Mouse (Mus musculus): ENCODE measurements around the gene Ccdc125. TPM values are rescaled to one million over a fixed set of nuclear protein-coding genes. Genes with fewer than 3 reads are reported as not detected.

The Ccdc125 gene
- 1 to 10 TPM; 1.2 to 1.6 TPM for total RNA-seq (2021)

DNA sequence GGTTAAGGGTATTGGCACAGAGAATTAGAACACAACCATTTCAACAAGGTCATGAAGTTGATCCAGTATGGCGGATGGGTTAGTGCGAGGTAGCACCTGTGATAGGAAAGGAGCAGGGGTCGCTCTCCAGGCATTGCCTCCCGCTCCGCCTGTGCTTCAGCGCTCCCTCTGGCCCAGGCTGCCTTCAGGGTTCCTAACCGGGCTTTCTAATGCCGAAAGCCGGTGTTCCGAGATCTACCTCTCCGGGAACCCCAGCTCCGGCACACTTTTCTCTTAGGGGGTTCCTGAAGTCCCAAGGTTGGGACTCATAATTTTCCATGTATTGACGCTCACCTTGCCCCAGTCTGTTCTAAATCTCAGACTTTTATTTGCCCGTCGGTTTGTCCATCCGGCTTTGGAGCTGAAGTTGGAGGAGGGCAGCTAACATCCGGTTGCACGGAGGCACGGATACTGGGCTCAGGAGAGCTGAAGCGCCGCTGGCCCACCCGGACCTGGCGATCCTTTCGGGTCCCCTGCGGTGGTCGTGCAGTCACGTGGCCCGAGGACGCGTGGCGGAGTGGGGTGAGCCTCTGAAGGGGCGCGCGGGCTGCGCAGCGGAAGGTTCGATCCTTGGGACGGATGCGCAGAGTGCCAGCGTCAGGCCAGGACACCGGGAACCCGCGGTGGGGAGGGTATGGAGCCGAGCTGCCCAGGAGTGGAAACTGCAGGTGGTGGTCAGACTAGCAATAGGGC, at the start of gene Ccdc125:
Gene Ccdc125 (plus strand): TSS at position 427 of the 732 bp plus-strand sequence.
- DNase-seq: peak; percentile 37

DNA sequence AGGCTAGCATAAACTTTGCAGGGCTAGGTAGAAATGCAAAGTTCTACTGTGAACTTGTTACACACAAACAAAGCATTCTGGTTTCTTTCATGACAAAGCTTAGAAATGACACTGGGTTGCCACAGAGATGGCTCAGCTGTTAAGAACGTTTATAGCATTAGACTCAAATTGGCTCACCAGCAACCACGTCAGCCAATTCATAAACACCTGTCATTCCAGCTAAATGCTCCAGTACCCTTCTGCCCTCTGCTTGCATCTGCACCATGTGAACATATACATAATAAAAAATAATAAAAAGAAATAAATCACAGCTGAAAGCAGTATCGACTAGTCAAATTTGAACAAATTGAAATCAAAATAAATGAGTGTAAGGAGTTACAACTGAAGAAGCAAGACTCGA, 47.3 kb upstream of the Ccdc125 start:
- DNase-seq: no peak

- DNase-seq: no peak
Observed at GRCm38 (mm10) chr13:100634106-100634691, 35.3 kb upstream of the Ccdc125 start.

DNA sequence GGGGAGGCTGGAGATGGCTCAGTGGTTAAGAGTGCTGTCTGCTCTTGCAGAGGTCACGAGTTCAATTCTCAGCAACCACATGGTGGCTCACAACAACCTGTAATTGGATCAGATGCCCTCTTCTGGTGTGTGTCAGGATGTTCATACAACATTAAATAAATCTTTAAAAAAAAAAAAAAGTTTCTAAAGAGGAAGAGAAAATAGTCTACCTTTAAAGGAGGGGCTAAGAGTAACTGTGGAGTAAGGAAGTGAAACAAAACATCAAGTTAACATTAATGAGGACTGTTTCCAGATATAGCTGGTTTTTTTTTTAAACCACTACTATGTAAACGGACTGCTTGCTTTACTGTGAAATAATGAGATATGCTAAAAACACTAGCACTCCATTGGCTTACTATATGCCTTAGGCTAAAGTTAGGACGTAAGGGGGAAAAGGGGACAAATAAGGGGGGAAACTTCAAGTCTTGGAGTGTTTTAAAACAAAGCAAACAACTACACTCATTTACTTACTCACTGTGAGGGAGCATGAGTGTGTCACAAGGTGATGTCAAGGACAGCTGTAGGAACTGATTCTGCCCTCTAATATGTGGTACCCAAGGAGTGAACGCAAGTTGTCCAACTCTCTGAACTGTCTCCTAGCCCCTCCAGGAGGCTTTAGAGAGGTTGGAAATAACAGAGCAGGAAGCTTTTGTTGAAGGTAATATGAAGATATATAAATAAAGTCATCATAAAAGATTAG, 26.9 kb upstream of the Ccdc125 start:
- DNase-seq: no peak

- DNase-seq: no peak
Observed at GRCm38 (mm10) chr13:100648223-100648622, 21.3 kb upstream of the Ccdc125 start.

DNA sequence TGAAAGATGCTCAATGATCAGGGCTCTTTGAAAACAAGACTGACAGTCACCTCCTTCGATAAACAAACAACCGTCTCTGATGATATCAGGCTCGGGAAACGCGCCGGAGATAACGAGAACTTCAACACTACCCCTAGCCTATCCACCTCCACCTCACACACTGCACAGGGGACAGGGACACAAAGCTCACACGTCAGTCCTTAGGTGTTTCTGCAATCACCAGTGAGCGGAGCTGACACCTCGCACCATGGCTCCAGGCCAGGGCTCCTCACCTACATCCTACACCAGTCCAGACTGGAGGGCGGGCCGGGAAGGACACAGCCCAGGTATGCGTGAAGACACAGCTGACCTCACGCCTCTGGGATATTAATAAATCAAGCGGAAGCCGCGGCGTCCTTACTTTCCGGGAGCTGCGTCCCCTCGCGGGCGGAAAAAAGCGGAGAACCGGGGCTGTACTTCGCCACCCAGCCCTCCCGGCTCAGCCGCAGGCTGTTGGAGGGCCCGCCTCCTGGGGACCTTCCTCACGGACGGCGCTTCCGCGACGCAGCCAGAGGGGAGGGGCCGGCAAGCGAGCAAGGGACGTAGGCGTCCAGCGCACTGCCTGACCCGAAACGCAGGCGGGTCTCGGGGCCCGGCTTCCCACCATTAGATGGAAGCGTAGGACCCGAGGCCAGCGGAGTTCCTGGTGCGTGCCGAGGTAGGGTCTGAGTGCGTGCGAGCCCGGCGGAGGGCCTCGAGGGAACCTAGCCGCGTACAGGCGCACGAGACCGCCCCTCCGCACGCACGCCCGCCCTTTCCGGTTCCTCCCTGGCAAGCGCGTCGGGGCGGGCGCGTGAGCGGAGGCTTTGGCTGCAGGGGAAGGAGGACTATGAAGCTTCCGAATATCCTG, 18.7 kb upstream of the Ccdc125 start, which contains the start of the genes Ak6 and Rad17:
Gene Ak6 (plus strand): TSS at position 430 of the 889 bp plus-strand sequence.
Gene Rad17 (minus strand): TSS at position 502 of the 889 bp plus-strand sequence.
- DNase-seq: peak; percentile 95

DNA sequence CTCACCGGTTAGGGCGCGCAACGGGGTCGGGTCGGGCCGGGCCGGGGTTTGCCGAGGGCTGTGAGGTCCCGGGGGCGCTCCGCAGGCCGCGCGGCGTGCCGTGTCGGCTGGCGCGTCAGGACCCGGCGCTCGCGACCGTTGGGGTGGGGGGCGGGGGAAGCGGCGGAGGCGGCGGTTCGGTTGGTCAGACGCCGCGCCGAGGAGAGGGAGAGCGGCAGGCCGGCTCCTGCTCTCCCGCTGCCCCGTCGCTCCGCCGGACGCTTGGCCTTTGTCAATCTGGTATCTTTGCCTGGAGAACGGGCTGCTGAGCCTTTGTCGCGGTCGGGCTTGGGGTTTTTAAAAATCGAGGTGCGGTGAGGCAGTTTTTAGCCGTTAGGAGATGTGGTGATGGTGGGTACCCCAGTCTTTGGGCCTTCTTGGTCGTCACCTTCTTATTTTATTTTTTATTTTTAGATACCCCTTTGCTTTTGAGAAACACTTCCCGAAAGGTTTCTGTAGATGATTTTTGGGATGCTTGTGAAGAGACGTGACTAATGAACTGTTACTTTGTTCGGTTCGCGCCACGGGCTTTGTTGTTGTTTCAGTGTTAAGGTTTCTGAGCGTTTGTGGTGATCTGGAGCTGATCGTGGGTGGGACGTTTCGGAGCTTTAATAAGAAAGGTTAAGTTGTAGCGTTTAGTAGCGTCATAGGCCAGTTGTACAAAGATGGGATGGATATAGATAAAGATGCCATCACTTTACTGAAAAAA, 17.9 kb upstream of the Ccdc125 start, which contains the start of gene Taf9:
Gene Taf9 (plus strand): TSS at position 141 of the 748 bp plus-strand sequence.
- no peak for DNase-seq

GRCm38 (mm10) chr13:100658091-100658490, 11.4 kb upstream of the Ccdc125 start:
- no peak for DNase-seq

GRCm38 (mm10) chr13:100659864-100660456, 9.6 kb upstream of the Ccdc125 start:
- peak; percentile 73 for DNase-seq

- no peak for DNase-seq
Observed at GRCm38 (mm10) chr13:100670181-100670741, 744 bp downstream of the Ccdc125 start.

DNA sequence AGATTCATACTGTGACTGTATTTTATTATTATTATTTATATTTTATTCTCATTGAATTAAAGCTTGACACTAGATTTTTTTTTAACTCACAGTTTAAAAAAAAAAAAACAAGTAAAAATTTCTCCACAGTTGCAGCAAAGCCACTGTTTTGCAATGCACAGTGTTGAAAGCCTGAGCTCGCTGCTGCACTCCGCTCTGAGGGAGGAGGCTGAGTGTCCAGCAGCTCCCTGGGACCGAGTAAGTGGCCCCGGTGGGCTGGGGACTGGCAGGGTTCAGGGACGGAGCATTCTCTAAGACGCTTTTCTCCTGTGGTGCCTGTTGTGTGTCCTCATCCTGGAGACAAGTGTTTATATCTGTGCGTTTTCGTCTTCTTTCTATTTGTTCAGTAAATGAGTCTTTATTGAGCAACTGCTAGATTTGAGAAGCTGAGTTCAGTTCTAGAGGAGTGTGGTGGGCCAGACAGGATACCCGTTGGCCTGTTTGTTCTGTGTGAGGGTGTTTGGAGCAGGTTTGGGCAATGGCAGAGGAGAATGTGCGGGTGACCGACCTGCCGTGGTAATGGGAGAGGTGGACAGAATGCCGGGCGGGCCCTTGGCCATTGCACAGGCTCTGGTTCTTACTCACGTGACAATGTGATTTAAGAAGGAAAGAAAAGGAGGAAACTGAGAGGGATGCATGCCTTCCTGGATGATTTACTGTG, 6.6 kb downstream of the Ccdc125 start:
- DNase-seq: no peak

- no peak for DNase-seq
Observed at GRCm38 (mm10) chr13:100681615-100682014, 12.1 kb downstream of the Ccdc125 start.

- no peak for DNase-seq
Observed at GRCm38 (mm10) chr13:100682837-100683236, 13.3 kb downstream of the Ccdc125 start.

DNA sequence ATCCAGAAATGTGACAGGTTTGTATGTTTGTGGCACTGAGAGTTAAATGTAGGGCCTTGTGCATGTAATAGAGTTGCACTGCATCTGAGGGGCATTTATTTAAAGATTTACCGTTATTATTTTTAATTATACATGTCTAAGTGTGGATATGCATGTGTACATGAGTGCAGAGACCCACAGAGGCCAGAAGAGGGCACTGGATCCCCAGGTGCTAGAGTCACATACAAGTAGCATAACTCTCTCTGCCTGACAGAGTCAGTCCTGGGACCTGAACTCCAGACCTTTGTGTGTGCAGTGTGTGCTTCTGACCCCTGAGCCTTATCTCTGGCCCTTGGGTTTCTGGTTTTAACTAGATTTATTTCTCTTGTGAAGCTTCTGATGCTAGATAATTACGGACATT, 14.8 kb downstream of the Ccdc125 start:
- no peak for DNase-seq

DNA sequence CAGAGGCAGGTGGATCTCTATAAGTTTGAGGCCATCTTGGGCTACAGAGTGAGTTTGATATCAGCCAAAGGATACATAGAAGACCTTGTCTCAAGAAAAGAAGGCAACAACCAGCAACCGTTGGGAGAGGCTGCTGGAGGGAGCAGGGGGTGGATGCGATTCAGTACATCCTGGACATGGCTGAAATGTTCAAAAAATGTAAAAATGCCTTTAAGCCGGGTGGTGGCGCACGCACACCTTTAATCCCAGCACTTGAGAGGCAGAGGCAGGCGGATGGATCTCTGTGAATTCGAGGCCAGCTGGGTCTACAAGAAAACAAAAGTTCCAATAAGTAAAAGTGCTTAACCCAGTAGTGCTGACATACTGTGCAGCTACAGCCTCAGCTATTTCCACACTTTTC, 18.0 kb downstream of the Ccdc125 start:
- no peak for DNase-seq

DNA sequence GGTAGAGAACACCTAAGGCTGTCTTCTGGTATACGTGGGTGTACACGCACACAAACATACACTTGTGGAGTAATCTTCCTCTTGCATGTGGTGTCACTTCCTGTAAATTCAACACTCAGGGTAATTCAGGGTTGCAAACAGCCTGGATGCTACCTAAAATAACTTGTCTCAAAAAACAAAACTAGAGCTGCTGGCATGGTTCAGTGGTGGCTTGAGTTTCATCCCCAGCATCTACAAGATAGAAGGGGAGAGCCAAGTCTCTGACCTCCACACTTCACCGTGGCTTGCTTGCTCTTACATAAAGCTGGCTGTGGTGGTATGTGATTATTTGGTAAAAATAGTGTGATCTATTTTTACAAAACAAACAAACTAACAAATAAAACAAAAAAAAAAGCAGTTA, 28.0 kb downstream of the Ccdc125 start:
- DNase-seq: no peak

- DNase-seq: no peak
Observed at GRCm38 (mm10) chr13:100698866-100699265, 29.3 kb downstream of the Ccdc125 start.

- DNase-seq: peak; percentile 8
Observed at GRCm38 (mm10) chr13:100703468-100703867, 34.0 kb downstream of the Ccdc125 start.

- no peak for DNase-seq
Observed at GRCm38 (mm10) chr13:100706206-100706605, 36.7 kb downstream of the Ccdc125 start.

DNA sequence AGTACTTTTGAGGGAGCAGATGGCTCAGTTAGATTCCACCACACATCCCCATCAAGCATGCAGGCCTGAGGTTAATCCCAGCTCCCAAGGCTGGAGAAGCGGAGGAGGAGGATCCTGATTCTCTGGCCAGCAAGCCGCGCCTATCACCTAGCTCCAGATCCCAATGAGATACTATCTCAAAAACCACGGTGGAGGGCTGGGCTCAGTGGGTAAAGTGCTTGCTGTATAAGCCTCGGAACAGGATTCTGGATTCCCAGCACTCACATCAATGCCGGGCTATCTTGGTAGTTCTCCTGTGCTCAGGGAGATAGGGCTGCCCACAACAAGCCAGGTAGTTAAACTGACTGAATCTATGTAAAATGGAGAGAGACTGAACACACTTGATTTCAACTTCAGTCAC, 46.0 kb downstream of the Ccdc125 start:
- no peak for DNase-seq

Measured in heart, postnatal 4 days (tissue).